9 mouse cellular contexts compared by ENCODE assay signal in the genomic region with DNA sequence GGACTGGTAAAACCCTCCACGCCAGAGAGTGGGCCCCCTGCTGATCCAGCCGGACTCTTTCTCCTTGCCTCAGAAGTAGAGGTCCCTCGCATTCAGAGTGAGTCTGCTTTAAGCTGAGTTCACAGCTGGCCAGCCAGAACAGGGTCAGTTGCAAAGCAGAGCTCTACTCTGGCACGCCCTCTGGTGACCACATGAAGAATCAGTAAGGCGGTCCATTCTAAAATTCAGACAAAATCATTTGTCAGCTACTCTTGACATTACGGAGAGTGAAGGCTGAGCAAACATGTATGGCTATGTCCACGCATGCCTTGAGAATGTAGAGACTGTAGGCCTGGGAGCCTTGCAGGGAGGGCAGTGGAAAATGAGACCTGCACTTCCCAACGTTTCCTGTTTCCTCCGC. TPM values are rescaled to one million over a fixed set of nuclear protein-coding genes. Genes with fewer than 3 reads are reported as not detected.
A peak's percentile ranks its signal among the peaks of the same experiment; 100 is the strongest.
DNase-seq lines count a peak whose midpoint lies in the region; ATAC-seq and TF ChIP-seq lines count a peak whose summit lies in the region.
"Had no signal": no experiment of that assay in that cellular context is flagged by ENCODE, and none has a peak within 500 bp of the region (broad histone marks: within the 10 kb centered on the region; RNA-seq: fewer than 3 reads in every experiment).

No protein-coding gene starts in this region.

- dilution Hi-C loops in CH12.LX (cut with MboI; ENCODE audit: extremely low pct_ligation_motif_present, extremely low pct_unique_long_range_greater_than_20kb, low sequenced_read_pairs) = no loop called here

- in situ Hi-C loops in CH12.LX (cut with MboI; ENCODE audit: low pct_ligation_motif_present, low pct_unique_long_range_greater_than_20kb, low sequenced_read_pairs) = no loop called here

- H3K4me1 ChIP-seq in CH12.LX (ENCODE audit: control insufficient read depth in 1 of 2, insufficient read depth in 2 of 2) = peaks cover 10 to 44% of the 10 kb centered on the region in 2 experiments
- peaks cover 5% of the 10 kb centered on the region; the same call in 1 of the 2 replicates for H3K4me1 ChIP-seq in heart, embryonic 16.5 days (ENCODE audit: control insufficient read depth, insufficient read depth, low read length)

- H3K4me2 ChIP-seq in CH12.LX (ENCODE audit: insufficient read depth, low read depth, poor library complexity, severe bottlenecking) = no peak overlapping the region
- H3K4me2 ChIP-seq in heart, embryonic 16.5 days (ENCODE audit: low read depth, low read length) = no peak overlapping the region

- peak; percentile 65 for DNase-seq in CH12.LX (ENCODE audit: extremely low read depth)
- peak; percentile 79 for DNase-seq in adrenal gland, postnatal 10 days
- DNase-seq in embryo, embryonic 9.5 days (ENCODE audit: extremely low spot score) = peak; percentile 66
- peak; percentile 16 to 63 for DNase-seq in layer of hippocampus, adult 18-20 months (ENCODE audit: low spot score in 2 of 2)
- peak; percentile 88 for DNase-seq in lung, postnatal 10 days
- peak; percentile 84 for DNase-seq in retina, embryonic 14.5 days (ENCODE audit: low spot score)
- DNase-seq in urinary bladder, adult 2 months (ENCODE audit: low spot score) = peak; percentile 55

- H3K36me3 ChIP-seq in CH12.LX (replicated peaks in 1 of 2; ENCODE audit: control insufficient read depth in 1 of 2, insufficient read depth in 1 of 2, low read length in 1 of 2) = peaks cover 0 to 18% of the 10 kb centered on the region in 2 experiments
- no peaks in the 10 kb centered on the region for H3K36me3 ChIP-seq in heart, embryonic 16.5 days (ENCODE audit: control insufficient read depth, insufficient read depth)

- H3K4me3 ChIP-seq in CH12.LX (replicated peaks in 1 of 3; ENCODE audit: low read depth in 2 of 3, low read length in 2 of 3, poor library complexity in 1 of 3) = no peak overlapping the region
- no peak overlapping the region for H3K4me3 ChIP-seq in heart, embryonic 16.5 days (ENCODE audit: low read length)

- H3K27ac ChIP-seq in CH12.LX (ENCODE audit: insufficient read depth, low read depth) = no peak overlapping the region
- H3K27ac ChIP-seq in heart, embryonic 16.5 days (ENCODE audit: low read length) = no peak overlapping the region

- peak; percentile 76 for TF ChIP-seq RAD21 in CH12.LX (IDR thresholded peaks at IDR 0.05; ENCODE audit: low read depth, low read length)

- WGBS in heart, embryonic 16.5 days = 14% methylated on average over 9 of the region's 9 CpGs

- peak; percentile 72 for ATAC-seq in heart, embryonic 16.5 days (replicated peaks; ENCODE audit: extremely low read depth, insufficient read depth, low FRiP score)

- TF ChIP-seq CTCF in CH12.LX (conservative IDR thresholded peaks at IDR 0.05 in 1 of 2, IDR thresholded peaks at IDR 0.05 in 1 of 2; ENCODE audit: low read depth in 2 of 2, low read length in 2 of 2) = peak; percentile 65 to 90

- H3K9me3 ChIP-seq in CH12.LX (replicated peaks; ENCODE audit: low read length) = peaks cover 5% of the 10 kb centered on the region
- H3K9me3 ChIP-seq in heart, embryonic 16.5 days (replicated peaks; ENCODE audit: control insufficient read depth, low read length) = no peaks in the 10 kb centered on the region

- no peak overlapping the region for H3K9ac ChIP-seq in CH12.LX (ENCODE audit: insufficient read depth, low read depth)
- H3K9ac ChIP-seq in heart, embryonic 16.5 days (ENCODE audit: low read length) = 0 out of 2 replicates have a peak overlapping the region, but pooled peaks have one; percentile 4

- H3K27me3 ChIP-seq in CH12.LX (replicated peaks) = no peaks in the 10 kb centered on the region
- no peaks in the 10 kb centered on the region for H3K27me3 ChIP-seq in heart, embryonic 16.5 days (ENCODE audit: control insufficient read depth, insufficient read depth, low read length)

- TF ChIP-seq POLR2A in CH12.LX (IDR thresholded peaks at IDR 0.05; ENCODE audit: low read depth, low read length) = no peak

- no peaks in the 10 kb centered on the region for H3K79me2 ChIP-seq in CH12.LX (replicated peaks; ENCODE audit: control insufficient read depth, extremely low read depth, insufficient read depth, poor library complexity, severe bottlenecking)

- no peak for TF ChIP-seq EP300 in CH12.LX (IDR thresholded peaks at IDR 0.05; ENCODE audit: low read length)

TF ChIP-seq in CH12.LX, 34 proteins besides CTCF, POLR2A, EP300 and RAD21:
- TF ChIP-seq ZMIZ1 (IDR thresholded peaks at IDR 0.05; ENCODE audit: low read depth, low read length) (no peak), SIN3A (IDR thresholded peaks at IDR 0.05; ENCODE audit: low read length) (0 out of 2 replicates have a peak, but pooled peaks have one; percentile 32), SMC3 (IDR thresholded peaks at IDR 0.05; ENCODE audit: low read depth, low read length) (peak; percentile 92), IRF4 (IDR thresholded peaks at IDR 0.05; ENCODE audit: low read depth, low read length) (peak; percentile 23; the same call in 1 of the 2 replicates), USF2 (conservative IDR thresholded peaks at IDR 0.05; ENCODE audit: low read depth, low read length) (no peak), TBP (conservative IDR thresholded peaks at IDR 0.05; ENCODE audit: low read depth, low read length) (no peak), ZC3H11A (IDR thresholded peaks at IDR 0.05; ENCODE audit: low read depth, low read length) (no peak), RCOR1 (conservative IDR thresholded peaks at IDR 0.05; ENCODE audit: low read depth, low read length) (no peak), BHLHE40 (IDR thresholded peaks at IDR 0.05; ENCODE audit: low read depth, low read length) (no peak), KAT2A (IDR thresholded peaks at IDR 0.05; ENCODE audit: insufficient replicate concordance, low read length) (0 out of 2 replicates have a peak, but pooled peaks have one; percentile 13), NELFE (IDR thresholded peaks at IDR 0.05; ENCODE audit: low read depth, low read length) (peak; percentile 23; the same call in 1 of the 2 replicates)

RNA-seq across cellular contexts. Expression of a gene that starts 6.7 kb away (rescaled TPM):
- total RNA-seq in CH12.LX (2012; rRNA removed) (58.5 and 66.0 TPM in 2 replicates), CH12.LX (2014; rRNA removed) (34.6 and 36.3 TPM in 2 replicates)
- 81.6 and 83.0 TPM in 2 replicates for polyA plus RNA-seq in CH12.LX (2012; ENCODE audit: insufficient read length, low read depth)
- total RNA-seq in adrenal gland, postnatal 10 days (2021) = 10 to 100 TPM; 36.2 to 37.7 TPM
- polyA plus RNA-seq in heart, embryonic 16.5 days (2015; fragmentation: Nextera tagmentation; extraction: Ambion mirVana) = 28.2 and 28.7 TPM in 2 replicates
- total RNA-seq in layer of hippocampus, adult 18-20 months (2021) = 10 to 100 TPM; 38.8 to 39.5 TPM
- 26.4 and 29.9 TPM in 2 replicates for polyA plus RNA-seq in urinary bladder, adult 2 months (2012; rRNA removed)

RNA-seq across cellular contexts. Expression of a gene that starts 9.1 kb away (rescaled TPM):
- total RNA-seq in CH12.LX (2012; rRNA removed) = 0.25 and 0.46 TPM in 2 replicates
- not detected in 2 replicates for total RNA-seq in CH12.LX (2014; rRNA removed)
- polyA plus RNA-seq in CH12.LX (2012; ENCODE audit: insufficient read length, low read depth) = 0.42 and 0.51 TPM in 2 replicates
- total RNA-seq in adrenal gland, postnatal 10 days (2021) = not detected
- polyA plus RNA-seq in heart, embryonic 16.5 days (2015; fragmentation: Nextera tagmentation; extraction: Ambion mirVana) = not detected in 2 replicates
- total RNA-seq in layer of hippocampus, adult 18-20 months (2021) = 1 to 10 TPM in 1 of 2 experiments, under 1 TPM in 1; 0.41 to 1.3 TPM
- 0.19 and 0.23 TPM in 2 replicates for polyA plus RNA-seq in urinary bladder, adult 2 months (2012; rRNA removed)
- polyA plus RNA-seq: large intestine, adult 2 months had no signal

RNA-seq across cellular contexts. Expression of a gene that starts 52.2 kb away (rescaled TPM):
- total RNA-seq in CH12.LX (2012; rRNA removed) (0.21 TPM in 1 of 2 replicates, not detected in the other), CH12.LX (2014; rRNA removed) (not detected in 2 replicates)
- polyA plus RNA-seq in CH12.LX (2012; ENCODE audit: insufficient read length, low read depth) = 0.33 TPM in 1 of 2 replicates, not detected in the other
- total RNA-seq in adrenal gland, postnatal 10 days (2021) = not detected
- polyA plus RNA-seq in heart, embryonic 16.5 days (2015; fragmentation: Nextera tagmentation; extraction: Ambion mirVana) = 0.21 TPM in 1 of 2 replicates, not detected in the other
- total RNA-seq in layer of hippocampus, adult 18-20 months (2021) = not detected
- not detected in 2 replicates for polyA plus RNA-seq in urinary bladder, adult 2 months (2012; rRNA removed)
